Mouse (Mus musculus) hindbrain, embryonic 15.5 days (tissue): ENCODE measurements around the gene Fat4. TPM values are rescaled to one million over a fixed set of nuclear protein-coding genes. Genes with fewer than 3 reads are reported as not detected.

Experiments used
- ATAC-seq: fragments of 200-750 bp; cut with Nextera tagmentation; 2 replicates; pipeline ENCODE4 v1.8.0; 2017; ENCODE audit warnings: low read depth, moderate number of reproducible peaks, moderate TSS enrichment; ENCODE audit not compliant: low FRiP score
- H3K27ac ChIP-seq: fragments of 300-500 bp; sonication (generic); replicated peaks from 2 replicates; pipeline ENCODE4 v1.5.1; 2015; ENCODE audit warnings: mild to moderate bottlenecking, inconsistent platforms
- H3K27me3 ChIP-seq: fragments of 300-500 bp; sonication (generic); 2 replicates; pipeline ENCODE4 v1.6.1; 2015; ENCODE audit warnings: control low read depth, inconsistent platforms
- H3K36me3 ChIP-seq: fragments of 300-500 bp; sonication (generic); 2 replicates; pipeline ENCODE4 v1.6.1; 2015; ENCODE audit warnings: control low read depth, inconsistent platforms
- H3K4me1 ChIP-seq: fragments of 300-500 bp; sonication (generic); replicated peaks from 2 replicates; pipeline ENCODE4 v1.6.1; 2015; ENCODE audit warnings: control low read depth, inconsistent platforms
- H3K4me2 ChIP-seq: fragments of 300-500 bp; sonication (generic); 2 replicates; pipeline ENCODE4 v1.6.1; 2015; ENCODE audit warnings: moderate library complexity, mild to moderate bottlenecking, inconsistent platforms
- H3K4me3 ChIP-seq: fragments of 300-500 bp; sonication (generic); 2 replicates; pipeline ENCODE4 v1.5.1; 2015; ENCODE audit warnings: mild to moderate bottlenecking, inconsistent platforms
- H3K9ac ChIP-seq: fragments of 300-500 bp; sonication (generic); 2 replicates; pipeline ENCODE4 v1.6.1; 2015; ENCODE audit warnings: inconsistent platforms
- H3K9me3 ChIP-seq: fragments of 300-500 bp; sonication (generic); 2 replicates; pipeline ENCODE4 v1.6.1; 2016; ENCODE audit warnings: control low read depth, inconsistent platforms
- WGBS: fragments of 180-500 bp; shearing (Covaris S2); methylation state at CpG from one replicate; pipeline ENCODE4 v1.1.7; 2015; 5-methylcytosine and 5-hydroxymethylcytosine counted together
- polyA plus RNA-seq: library from polyadenylated mRNA; unstranded; fragments of >200 nt; fragmentation: Nextera tagmentation; extraction: Ambion mirVana; gene quantifications from 2 replicates; pipeline ENCODE4 v1.2.1, GENCODE M21; 2015

Gene Fat4
- polyA plus RNA-seq, 1 experiment from 2014 or later, result 9.2 TPM

- Histone ChIP-seq H3K27ac (no peak overlapping the region), H3K9ac (no peak overlapping the region), H3K4me3 (no peak overlapping the region), H3K36me3 (peaks cover 6% of the 10 kb centered on the region; the same call in 1 of the 2 replicates), H3K4me1 (peaks cover 21% of the 10 kb centered on the region), H3K4me2 (no peak overlapping the region), H3K9me3 (no peaks in the 10 kb centered on the region), H3K27me3 (no peaks in the 10 kb centered on the region)
- ATAC-seq, result no peak
- WGBS, result 74% methylated on average over 5 of the region's 5 CpGs
Measured at GRCm38 (mm10) chr3:38938136-38938535, 51.4 kb downstream of the Fat4 start.

- Histone ChIP-seq H3K4me2 (no peak overlapping the region), H3K9ac (no peak overlapping the region), H3K4me3 (no peak overlapping the region), H3K36me3 (peaks cover 9% of the 10 kb centered on the region; the same call in 1 of the 2 replicates), H3K4me1 (peaks cover 15% of the 10 kb centered on the region), H3K9me3 (no peaks in the 10 kb centered on the region), H3K27ac (no peak overlapping the region), H3K27me3 (no peaks in the 10 kb centered on the region)
- no peak for ATAC-seq
- 15% methylated on average over 3 of the region's 3 CpGs for WGBS
Measured at GRCm38 (mm10) chr3:38939573-38939972, 52.8 kb downstream of the Fat4 start.

DNA sequence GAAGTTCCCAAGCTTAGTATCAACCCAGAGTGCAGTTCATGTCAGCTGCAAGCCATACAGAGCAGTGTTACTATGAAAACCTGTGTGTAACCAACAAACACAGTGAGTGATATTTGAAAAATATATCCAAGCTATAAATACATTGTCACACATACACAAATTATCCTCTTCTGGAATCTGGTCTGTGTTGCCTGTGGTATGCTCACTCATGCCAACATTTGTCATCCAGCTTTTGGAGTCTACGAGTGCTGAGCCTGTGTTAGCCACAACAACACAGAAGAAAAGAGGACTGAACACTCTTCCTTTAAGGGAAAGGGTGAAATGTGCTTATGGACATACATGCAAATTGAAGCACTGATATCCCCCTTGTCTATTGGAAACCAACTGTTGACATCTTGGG lies 53.6 kb downstream of the Fat4 start:
- peaks cover 9% of the 10 kb centered on the region; the same call in 1 of the 2 replicates for H3K36me3 ChIP-seq
- 64% methylated on average over 1 of the region's 1 CpGs for WGBS
- H3K4me1 ChIP-seq, result peaks cover 11% of the 10 kb centered on the region

GRCm38 (mm10) chr3:38945157-38945556 lies 58.4 kb downstream of the Fat4 start:
- 45% methylated on average over 1 of the region's 1 CpGs for WGBS
- H3K36me3 ChIP-seq, result peaks cover 9% of the 10 kb centered on the region; the same call in 1 of the 2 replicates
- H3K4me2 ChIP-seq, result no peak overlapping the region
- no peaks in the 10 kb centered on the region for H3K9me3 ChIP-seq
- H3K27me3 ChIP-seq, result no peaks in the 10 kb centered on the region
- H3K4me1 ChIP-seq, result peaks cover 11% of the 10 kb centered on the region
- no peak overlapping the region for H3K4me3 ChIP-seq
- ATAC-seq, result 0 out of 2 replicates have a peak, but pooled peaks have one; percentile 46
- no peak overlapping the region; the same call in 1 of the 2 replicates for H3K27ac ChIP-seq
- no peak overlapping the region for H3K9ac ChIP-seq

More for the DNA sequence above, 53.6 kb downstream of the Fat4 start:
- ATAC-seq, result no peak
- Histone ChIP-seq H3K27ac (no peak overlapping the region), H3K4me2 (no peak overlapping the region), H3K9me3 (no peaks in the 10 kb centered on the region), H3K27me3 (no peaks in the 10 kb centered on the region), H3K4me3 (no peak overlapping the region), H3K9ac (no peak overlapping the region)

DNA sequence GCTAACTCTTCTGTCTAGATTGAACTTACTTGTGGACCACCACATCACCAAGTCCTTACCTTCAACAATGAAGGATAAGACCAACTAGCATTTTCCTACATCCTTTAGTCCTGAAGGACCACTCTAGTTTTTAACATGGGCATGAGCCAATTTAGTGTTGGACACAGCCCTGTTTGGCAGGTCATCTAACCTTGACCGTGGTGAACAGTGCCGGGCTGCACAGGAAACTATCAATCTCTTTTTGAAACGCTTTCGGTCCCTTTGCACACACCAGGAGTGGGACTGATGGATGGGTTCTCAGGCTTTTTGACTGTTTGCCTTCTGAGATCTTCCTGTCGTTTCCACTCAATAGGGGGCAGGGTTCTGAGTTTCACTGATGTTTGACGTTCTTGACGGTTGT lies 61.0 kb downstream of the Fat4 start:
- WGBS, result 79% methylated on average over 7 of the region's 7 CpGs
- Histone ChIP-seq H3K4me1 (peaks cover 11% of the 10 kb centered on the region), H3K27ac (no peak overlapping the region), H3K4me3 (no peak overlapping the region), H3K36me3 (peaks cover 7% of the 10 kb centered on the region; the same call in 1 of the 2 replicates), H3K27me3 (no peaks in the 10 kb centered on the region), H3K4me2 (no peak overlapping the region), H3K9me3 (no peaks in the 10 kb centered on the region), H3K9ac (no peak overlapping the region)
- no peak for ATAC-seq

GRCm38 (mm10) chr3:38952602-38953001 lies 65.9 kb downstream of the Fat4 start:
- H3K9ac ChIP-seq, result no peak overlapping the region
- no peaks in the 10 kb centered on the region for H3K27me3 ChIP-seq
- H3K27ac ChIP-seq, result no peak overlapping the region
- H3K9me3 ChIP-seq, result no peaks in the 10 kb centered on the region
- H3K36me3 ChIP-seq, result peaks cover 15% of the 10 kb centered on the region
- H3K4me2 ChIP-seq, result no peak overlapping the region
- H3K4me1 ChIP-seq, result no peaks in the 10 kb centered on the region
- 74% methylated on average over 3 of the region's 3 CpGs for WGBS
- no peak for ATAC-seq
- no peak overlapping the region for H3K4me3 ChIP-seq

DNA sequence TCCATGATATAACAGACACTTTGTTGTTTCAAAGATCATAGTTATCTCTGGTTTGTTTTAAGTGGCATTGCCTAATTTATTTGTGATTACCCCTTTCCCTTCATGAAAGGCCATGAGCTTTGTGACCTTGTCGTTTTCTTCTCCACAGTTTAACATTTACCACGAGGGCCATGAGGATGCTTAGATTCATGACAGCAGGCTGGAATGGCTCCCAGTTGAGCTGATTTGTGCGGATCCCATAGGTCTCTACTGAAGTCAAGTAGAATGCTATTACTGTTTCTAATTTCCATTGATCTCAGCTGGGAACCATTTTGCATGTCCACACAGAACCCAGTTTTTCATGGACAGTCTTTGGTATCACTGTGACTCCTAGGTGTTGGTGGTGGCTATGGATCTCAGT lies 67.5 kb downstream of the Fat4 start:
- no peak for ATAC-seq
- 54% methylated on average over 3 of the region's 3 CpGs for WGBS

DNA sequence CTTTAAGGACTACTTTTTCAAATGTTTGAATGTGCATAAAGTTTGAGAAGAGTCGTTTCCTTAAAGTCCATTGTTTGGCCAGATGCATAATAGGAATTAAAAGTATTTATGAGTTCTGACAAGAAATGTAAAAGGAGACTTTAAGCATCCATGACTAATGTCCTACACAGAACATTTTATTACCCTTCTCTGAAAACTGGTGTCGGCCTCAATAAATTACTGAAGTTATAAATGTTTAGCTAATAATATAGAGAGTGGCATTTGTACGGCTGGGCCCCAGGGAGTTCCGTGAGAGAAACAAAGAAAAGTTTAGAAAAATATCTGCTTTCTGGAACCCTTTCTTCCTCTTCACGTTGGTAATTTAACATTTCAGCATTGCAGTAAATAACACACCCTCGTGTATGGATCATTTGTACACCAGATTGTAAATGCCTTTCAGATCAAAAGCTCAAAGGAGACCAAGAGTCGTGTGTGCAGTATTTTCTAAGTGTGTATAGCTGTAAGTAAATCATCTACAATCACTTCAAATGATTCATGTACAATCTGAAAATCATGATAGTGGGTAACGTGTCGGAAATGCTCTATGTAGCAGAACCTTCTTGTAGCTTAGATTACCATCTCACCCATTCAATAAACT lies 69.4 kb downstream of the Fat4 start:
- no peak overlapping the region for H3K9ac ChIP-seq
- no peaks in the 10 kb centered on the region for H3K4me1 ChIP-seq
- H3K4me3 ChIP-seq, result no peak overlapping the region
- H3K27me3 ChIP-seq, result no peaks in the 10 kb centered on the region
- ATAC-seq, result no peak
- H3K9me3 ChIP-seq, result no peaks in the 10 kb centered on the region
- H3K27ac ChIP-seq, result no peak overlapping the region
- WGBS, result 75% methylated on average over 9 of the region's 9 CpGs
- peaks cover 20% of the 10 kb centered on the region for H3K36me3 ChIP-seq
- H3K4me2 ChIP-seq, result no peak overlapping the region

More for the DNA sequence above, 67.5 kb downstream of the Fat4 start:
- no peak overlapping the region for H3K4me2 ChIP-seq
- no peak overlapping the region for H3K4me3 ChIP-seq
- no peak overlapping the region for H3K9ac ChIP-seq
- H3K9me3 ChIP-seq, result no peaks in the 10 kb centered on the region
- H3K27ac ChIP-seq, result no peak overlapping the region
- H3K36me3 ChIP-seq, result peaks cover 17% of the 10 kb centered on the region
- H3K27me3 ChIP-seq, result no peaks in the 10 kb centered on the region
- no peaks in the 10 kb centered on the region for H3K4me1 ChIP-seq

DNA sequence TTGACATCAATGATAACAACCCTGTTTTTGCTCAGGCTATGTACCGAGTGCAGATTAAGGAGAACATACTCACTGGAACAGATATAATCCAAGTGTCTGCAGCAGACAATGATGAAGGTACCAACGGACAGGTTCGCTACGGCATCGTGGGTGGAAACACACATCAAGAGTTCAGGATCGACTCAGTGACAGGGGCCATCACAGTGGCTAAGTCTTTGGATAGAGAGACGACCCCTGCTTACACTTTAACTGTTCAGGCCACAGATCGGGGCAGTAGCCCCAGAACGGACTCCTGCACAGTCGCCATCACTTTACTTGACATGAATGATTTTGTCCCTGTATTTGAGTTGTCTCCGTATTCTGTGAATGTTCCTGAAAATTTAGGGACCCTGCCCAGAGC lies 70.4 kb downstream of the Fat4 start:
- H3K4me1 ChIP-seq, result peaks cover 4% of the 10 kb centered on the region
- H3K9me3 ChIP-seq, result no peaks in the 10 kb centered on the region
- no peaks in the 10 kb centered on the region for H3K27me3 ChIP-seq
- no peak overlapping the region for H3K4me3 ChIP-seq
- H3K4me2 ChIP-seq, result no peak overlapping the region
- 94% methylated on average over 11 of the region's 11 CpGs for WGBS
- H3K9ac ChIP-seq, result no peak overlapping the region
- ATAC-seq, result no peak
- H3K36me3 ChIP-seq, result peaks cover 20% of the 10 kb centered on the region
- no peak overlapping the region for H3K27ac ChIP-seq

DNA sequence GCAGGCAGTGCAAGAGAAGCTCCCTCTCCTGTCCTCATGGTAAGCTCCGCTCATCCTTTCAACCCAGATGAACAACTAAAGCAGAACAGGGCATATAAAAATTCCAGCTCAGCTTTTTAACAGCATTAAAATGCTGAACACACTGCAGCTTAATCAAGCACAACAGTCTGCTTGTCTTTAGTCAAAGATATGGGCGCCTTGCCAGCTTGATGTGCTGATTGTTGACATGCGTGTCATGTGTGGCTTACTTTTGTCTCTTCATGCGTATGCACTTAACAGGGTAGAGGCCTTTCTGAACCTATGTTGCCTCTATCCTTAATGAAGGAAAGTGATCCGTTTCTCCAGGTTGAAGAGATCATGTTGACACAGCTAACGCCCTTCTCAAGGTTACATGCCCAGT lies 75.6 kb downstream of the Fat4 start:
- H3K4me1 ChIP-seq, result peaks cover 5% of the 10 kb centered on the region
- H3K36me3 ChIP-seq, result peaks cover 13% of the 10 kb centered on the region
- WGBS, result 49% methylated on average over 6 of the region's 6 CpGs
- H3K4me3 ChIP-seq, result no peak overlapping the region
- H3K9ac ChIP-seq, result no peak overlapping the region
- H3K27ac ChIP-seq, result no peak overlapping the region; the same call in 1 of the 2 replicates
- H3K9me3 ChIP-seq, result no peaks in the 10 kb centered on the region
- H3K4me2 ChIP-seq, result no peak overlapping the region
- no peaks in the 10 kb centered on the region for H3K27me3 ChIP-seq
- peak; percentile 45; the same call in 1 of the 2 replicates for ATAC-seq

DNA sequence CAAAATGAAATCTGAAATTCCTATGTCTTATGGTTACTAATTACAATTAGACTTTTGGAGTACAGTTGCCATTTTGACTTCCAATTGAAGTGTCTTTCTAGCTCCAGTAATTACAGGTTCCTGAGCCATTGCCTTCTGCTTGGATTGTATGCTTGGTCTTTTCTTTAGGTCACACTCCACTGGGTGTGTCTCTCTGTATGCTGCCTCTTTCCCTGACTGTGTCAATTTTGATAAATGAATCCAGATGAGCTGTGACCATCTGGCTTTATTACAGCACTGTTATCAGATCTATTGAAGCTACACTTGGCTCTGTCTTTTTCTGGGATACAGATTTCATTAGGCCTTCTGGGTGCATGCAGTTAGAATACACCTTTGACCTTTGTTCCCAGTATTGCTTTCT lies 80.7 kb downstream of the Fat4 start:
- Histone ChIP-seq H3K9ac (no peak overlapping the region), H3K9me3 (no peaks in the 10 kb centered on the region), H3K4me3 (no peak overlapping the region), H3K4me2 (no peak overlapping the region), H3K36me3 (peaks cover 20% of the 10 kb centered on the region), H3K27ac (no peak overlapping the region), H3K27me3 (no peaks in the 10 kb centered on the region), H3K4me1 (no peaks in the 10 kb centered on the region)
- no peak for ATAC-seq

DNA sequence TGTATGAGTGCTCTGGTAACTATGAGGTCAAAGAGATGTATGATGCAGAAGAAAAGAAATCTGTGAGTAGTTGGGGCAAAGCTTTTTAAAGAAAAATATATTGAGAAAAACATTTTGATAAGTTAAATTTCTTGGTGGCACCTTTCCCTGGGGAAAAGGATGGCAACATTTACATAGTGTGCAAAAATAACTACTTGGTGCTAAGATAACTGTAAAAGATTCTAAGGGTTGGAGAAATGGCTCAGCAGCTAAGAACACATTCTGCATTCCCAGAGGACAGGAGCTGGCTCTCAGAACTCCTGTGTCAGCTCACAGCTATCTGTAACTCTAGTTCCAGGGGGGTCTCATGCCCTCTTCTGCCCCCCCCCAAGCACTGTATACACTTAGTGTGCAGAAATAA lies 99.6 kb downstream of the Fat4 start:
- Histone ChIP-seq H3K4me1 (no peaks in the 10 kb centered on the region), H3K27ac (no peak overlapping the region), H3K4me2 (no peak overlapping the region), H3K9ac (no peak overlapping the region), H3K36me3 (peaks cover 12% of the 10 kb centered on the region), H3K4me3 (no peak overlapping the region), H3K27me3 (no peaks in the 10 kb centered on the region), H3K9me3 (no peaks in the 10 kb centered on the region)
- ATAC-seq, result no peak

GRCm38 (mm10) chr3:38989181-38989580 lies 102.4 kb downstream of the Fat4 start:
- Histone ChIP-seq H3K36me3 (0 out of 2 replicates have a peak, but pooled peaks cover 1% of the 10 kb centered on the region), H3K9ac (no peak overlapping the region), H3K4me2 (no peak overlapping the region), H3K4me3 (no peak overlapping the region), H3K27me3 (no peaks in the 10 kb centered on the region), H3K9me3 (no peaks in the 10 kb centered on the region), H3K27ac (no peak overlapping the region), H3K4me1 (no peaks in the 10 kb centered on the region)
- ATAC-seq, result no peak
- 78% methylated on average over 3 of the region's 3 CpGs for WGBS
